Mouse (Mus musculus) 416B (cell line): ENCODE measurements around the gene Clpp.

Experiments
- DNase-seq: peaks from one replicate; pipeline ENCODE4 v3.0.0; 2011; ENCODE audit warnings: low read depth

Clpp gene

GRCm38 (mm10) chr17:56990115-56990746 is at the start of gene Clpp:
TSS of gene Clpp (plus strand) at chr17:56990305.
- peak; percentile 98 for DNase-seq

GRCm38 (mm10) chr17:56950915-56951314 is 39.2 kb upstream of the Clpp start:
- peak; percentile 69 for DNase-seq

- DNase-seq, result no peak
These were observed 37.5 kb upstream of the Clpp start for GRCm38 (mm10) chr17:56952639-56953038.

GRCm38 (mm10) chr17:56954871-56955270 is 35.2 kb upstream of the Clpp start:
- no peak for DNase-seq

GRCm38 (mm10) chr17:56957763-56958429 is 32.2 kb upstream of the Clpp start:
- peak; percentile 85 for DNase-seq

GRCm38 (mm10) chr17:56958667-56959066 is 31.4 kb upstream of the Clpp start:
- no peak for DNase-seq

GRCm38 (mm10) chr17:56961880-56962279 is 28.2 kb upstream of the Clpp start:
- peak; percentile 8 for DNase-seq

GRCm38 (mm10) chr17:56962642-56963405 is 27.3 kb upstream of the Clpp start:
- DNase-seq, result peak; percentile 32

GRCm38 (mm10) chr17:56963646-56964045 is 26.5 kb upstream of the Clpp start:
- DNase-seq, result no peak

- no peak for DNase-seq
These were observed 20.8 kb upstream of the Clpp start for GRCm38 (mm10) chr17:56969321-56969720.

- DNase-seq, result no peak
These were observed 20.0 kb upstream of the Clpp start for GRCm38 (mm10) chr17:56970081-56970480.

GRCm38 (mm10) chr17:56973956-56974707 is 16.0 kb upstream of the Clpp start:
- DNase-seq, result no peak

GRCm38 (mm10) chr17:56974708-56975240 is 15.3 kb upstream of the Clpp start:
- DNase-seq, result no peak

- DNase-seq, result no peak
These were observed 14.7 kb upstream of the Clpp start for GRCm38 (mm10) chr17:56975391-56975790.

- no peak for DNase-seq
These were observed 13.3 kb upstream of the Clpp start for GRCm38 (mm10) chr17:56976531-56977390.

- no peak for DNase-seq
These were observed 10.6 kb upstream of the Clpp start for GRCm38 (mm10) chr17:56979524-56979923.

- no peak for DNase-seq
These were observed 9.1 kb upstream of the Clpp start for GRCm38 (mm10) chr17:56981049-56981448.

GRCm38 (mm10) chr17:56982013-56982412 is 8.1 kb upstream of the Clpp start, which contains the start of gene Acer1:
TSS of gene Acer1 (minus strand) at chr17:56982126.
- no peak for DNase-seq

GRCm38 (mm10) chr17:56984886-56985285 is 5.2 kb upstream of the Clpp start:
- DNase-seq, result no peak

- no peak for DNase-seq
These were observed 4.4 kb upstream of the Clpp start for GRCm38 (mm10) chr17:56985656-56986055.
